Mouse (Mus musculus) hindbrain, embryonic 14.5 days (tissue): ENCODE data around the gene Casp1. TPM values are rescaled to one million over a fixed set of nuclear protein-coding genes. Genes with fewer than 3 reads are reported as not detected.

Experiments used
- ATAC-seq: fragments of 200-750 bp; cut with Nextera tagmentation; 2 replicates; pipeline ENCODE4 v1.8.0; 2017; ENCODE audit warnings: moderate number of reproducible peaks, mild to moderate bottlenecking, moderate TSS enrichment, moderate library complexity; ENCODE audit not compliant: low FRiP score
- DNase-seq: peaks from one replicate; pipeline ENCODE4 v3.0.0-alpha.2; 2015; ENCODE audit warnings: low spot score
- H3K27ac ChIP-seq: fragments of 300-500 bp; sonication (generic); 2 replicates; pipeline ENCODE4 v1.5.1; 2014; ENCODE audit warnings: mild to moderate bottlenecking, moderate library complexity
- H3K27me3 ChIP-seq: fragments of 300-500 bp; sonication (generic); 2 replicates; pipeline ENCODE4 v1.6.1; 2014; ENCODE audit warnings: mild to moderate bottlenecking, low read length, mixed read lengths; ENCODE audit not compliant: control insufficient read depth, insufficient read depth
- H3K36me3 ChIP-seq: fragments of 300-500 bp; sonication (generic); replicated peaks from 2 replicates; pipeline ENCODE4 v1.6.1; 2014; ENCODE audit not compliant: control insufficient read depth, insufficient read depth
- H3K4me1 ChIP-seq: fragments of 300-500 bp; sonication (generic); replicated peaks from 2 replicates; pipeline ENCODE4 v1.6.1; 2014; ENCODE audit warnings: antibody characterized with exemption, low read length, mixed read lengths; ENCODE audit not compliant: control insufficient read depth, insufficient read depth
- H3K4me2 ChIP-seq: fragments of 300-500 bp; sonication (generic); replicated peaks from 2 replicates; pipeline ENCODE4 v1.6.1; 2014; ENCODE audit warnings: mild to moderate bottlenecking, moderate library complexity
- H3K4me3 ChIP-seq: fragments of 300-500 bp; sonication (generic); replicated peaks from 2 replicates; pipeline ENCODE4 v1.5.1; 2014; ENCODE audit warnings: mild to moderate bottlenecking, low read length
- H3K9ac ChIP-seq: fragments of 300-500 bp; sonication (generic); 2 replicates; pipeline ENCODE4 v1.6.1; 2014
- H3K9me3 ChIP-seq: fragments of 300-500 bp; sonication (generic); 2 replicates; pipeline ENCODE4 v1.6.1; 2016; ENCODE audit warnings: low read length; ENCODE audit not compliant: control insufficient read depth
- WGBS: fragments of 180-500 bp; shearing (Covaris S2); extraction: QIAGEN DNeasy Blood & Tissue Kit; methylation state at CpG from one replicate; pipeline ENCODE4 v1.1.7; 2014; 5-methylcytosine and 5-hydroxymethylcytosine counted together
- polyA plus RNA-seq: library from polyadenylated mRNA; unstranded; fragments of >200 nt; fragmentation: Nextera tagmentation; extraction: Ambion mirVana; gene quantifications from 2 replicates; pipeline ENCODE4 v1.2.1, GENCODE M21; 2014

Gene Casp1
- polyA plus RNA-seq, 1 experiment from 2014 or later: 1.4 TPM

GRCm38 (mm10) chr9:5308561-5308960 is 10.2 kb downstream of the Casp1 start, which contains the start of gene Casp4:
TSS of gene Casp4 (plus strand) at chr9:5308828.
- WGBS: 81% methylated on average over 5 of the region's 5 CpGs
- ATAC-seq (no peak), DNase-seq (no peak)
- H3K27me3 ChIP-seq: no peaks in the 10 kb centered on the region
- no peak within 1 kb of the TSS for H3K4me2 ChIP-seq
- H3K9me3 ChIP-seq: no peaks in the 10 kb centered on the region
- no peaks in the 10 kb centered on the region for H3K36me3 ChIP-seq
- H3K9ac ChIP-seq: no peak within 1 kb of the TSS
- H3K27ac ChIP-seq: no peak within 1 kb of the TSS
- H3K4me1 ChIP-seq: no peaks in the 10 kb centered on the region
- H3K4me3 ChIP-seq: no peak within 1 kb of the TSS

GRCm38 (mm10) chr9:5310112-5310511 is 11.8 kb downstream of the Casp1 start:
- H3K9ac ChIP-seq: no peak overlapping the region
- no peak overlapping the region for H3K4me2 ChIP-seq
- no peaks in the 10 kb centered on the region for H3K27me3 ChIP-seq
- no peaks in the 10 kb centered on the region for H3K4me1 ChIP-seq
- H3K4me3 ChIP-seq: no peak overlapping the region
- H3K36me3 ChIP-seq: no peaks in the 10 kb centered on the region
- H3K9me3 ChIP-seq: no peaks in the 10 kb centered on the region
- DNase-seq (no peak), ATAC-seq (no peak)
- no peak overlapping the region for H3K27ac ChIP-seq

- Histone ChIP-seq H3K27me3 (no peaks in the 10 kb centered on the region), H3K4me3 (no peak overlapping the region), H3K36me3 (no peaks in the 10 kb centered on the region), H3K9me3 (no peaks in the 10 kb centered on the region), H3K4me2 (no peak overlapping the region), H3K9ac (no peak overlapping the region), H3K4me1 (no peaks in the 10 kb centered on the region), H3K27ac (no peak overlapping the region)
- ATAC-seq (no peak), DNase-seq (no peak)
- 81% methylated on average over 4 of the region's 4 CpGs for WGBS
Measured at GRCm38 (mm10) chr9:5311435-5311834, 13.1 kb downstream of the Casp1 start.

GRCm38 (mm10) chr9:5328204-5328603 is 29.9 kb downstream of the Casp1 start:
- no peak for ATAC-seq
- no peaks in the 10 kb centered on the region for H3K9me3 ChIP-seq

GRCm38 (mm10) chr9:5332441-5332840 is 34.1 kb downstream of the Casp1 start:
- Histone ChIP-seq H3K4me3 (no peak overlapping the region), H3K27me3 (no peaks in the 10 kb centered on the region), H3K4me1 (no peaks in the 10 kb centered on the region), H3K9ac (no peak overlapping the region), H3K27ac (no peak overlapping the region), H3K36me3 (no peaks in the 10 kb centered on the region), H3K4me2 (no peak overlapping the region), H3K9me3 (no peaks in the 10 kb centered on the region)
- DNase-seq (no peak), ATAC-seq (no peak)

More at GRCm38 (mm10) chr9:5328204-5328603, 29.9 kb downstream of the Casp1 start:
- H3K4me1 ChIP-seq: no peaks in the 10 kb centered on the region
- no peak overlapping the region for H3K27ac ChIP-seq
- no peaks in the 10 kb centered on the region for H3K36me3 ChIP-seq
- H3K9ac ChIP-seq: no peak overlapping the region
- H3K4me2 ChIP-seq: no peak overlapping the region
- 75% methylated on average over 3 of the region's 3 CpGs for WGBS
- no peaks in the 10 kb centered on the region for H3K27me3 ChIP-seq
- H3K4me3 ChIP-seq: no peak overlapping the region
- DNase-seq: no peak

GRCm38 (mm10) chr9:5333422-5333821 is 35.1 kb downstream of the Casp1 start:
- ATAC-seq (no peak), DNase-seq (no peak)
- Histone ChIP-seq H3K4me3 (no peak overlapping the region), H3K9ac (no peak overlapping the region), H3K4me1 (no peaks in the 10 kb centered on the region), H3K9me3 (no peaks in the 10 kb centered on the region), H3K27ac (no peak overlapping the region), H3K27me3 (no peaks in the 10 kb centered on the region), H3K4me2 (no peak overlapping the region), H3K36me3 (no peaks in the 10 kb centered on the region)
- WGBS: 89% methylated on average over 1 of the region's 1 CpGs

GRCm38 (mm10) chr9:5343092-5343491 is 44.8 kb downstream of the Casp1 start:
- Histone ChIP-seq H3K9me3 (no peaks in the 10 kb centered on the region), H3K4me1 (no peaks in the 10 kb centered on the region), H3K27ac (no peak overlapping the region), H3K4me3 (no peak overlapping the region), H3K9ac (no peak overlapping the region), H3K27me3 (no peaks in the 10 kb centered on the region), H3K36me3 (no peaks in the 10 kb centered on the region), H3K4me2 (no peak overlapping the region)
- WGBS: 81% methylated on average over 1 of the region's 1 CpGs
- DNase-seq (no peak), ATAC-seq (no peak)

GRCm38 (mm10) chr9:5344090-5344489 is 45.8 kb downstream of the Casp1 start:
- H3K4me3 ChIP-seq: no peak overlapping the region
- no peaks in the 10 kb centered on the region for H3K9me3 ChIP-seq
- no peaks in the 10 kb centered on the region for H3K4me1 ChIP-seq
- no peak overlapping the region for H3K4me2 ChIP-seq
- ATAC-seq (no peak), DNase-seq (no peak)
- H3K27me3 ChIP-seq: no peaks in the 10 kb centered on the region
- WGBS: 94% methylated on average over 4 of the region's 4 CpGs
- H3K36me3 ChIP-seq: no peaks in the 10 kb centered on the region
- no peak overlapping the region for H3K27ac ChIP-seq
- no peak overlapping the region for H3K9ac ChIP-seq

GRCm38 (mm10) chr9:5345291-5345898 is 47.1 kb downstream of the Casp1 start, which contains the start of gene Casp12:
TSS of gene Casp12 (plus strand) at chr9:5345430.
- H3K4me3 ChIP-seq: no peak within 1 kb of the TSS
- WGBS: 75% methylated on average over 4 of the region's 4 CpGs
- H3K9ac ChIP-seq: no peak within 1 kb of the TSS
- no peaks in the 10 kb centered on the region for H3K9me3 ChIP-seq
- H3K4me2 ChIP-seq: no peak within 1 kb of the TSS
- DNase-seq: no peak
- no peaks in the 10 kb centered on the region for H3K27me3 ChIP-seq
- H3K36me3 ChIP-seq: no peaks in the 10 kb centered on the region
- no peaks in the 10 kb centered on the region for H3K4me1 ChIP-seq
- no peak within 1 kb of the TSS for H3K27ac ChIP-seq
- no peak for ATAC-seq

- Histone ChIP-seq H3K9me3 (no peaks in the 10 kb centered on the region), H3K27me3 (no peaks in the 10 kb centered on the region), H3K27ac (no peak overlapping the region), H3K9ac (no peak overlapping the region), H3K36me3 (no peaks in the 10 kb centered on the region), H3K4me1 (no peaks in the 10 kb centered on the region), H3K4me2 (no peak overlapping the region), H3K4me3 (no peak overlapping the region)
- DNase-seq (no peak), ATAC-seq (no peak)
- WGBS: 83% methylated on average over 4 of the region's 4 CpGs
Measured at GRCm38 (mm10) chr9:5347381-5347780, 49.1 kb downstream of the Casp1 start.
